Mouse (Mus musculus): ENCODE measurements around the gene Usp4.

GRCm38 (mm10) chr9:108381382-108381781, 33.7 kb downstream of the Usp4 start:
- TF ChIP-seq CTCF (IDR thresholded peaks at IDR 0.05; ENCODE audit: borderline replicate concordance, insufficient read depth, low read length) (no peak), POLR2A (IDR thresholded peaks at IDR 0.05; ENCODE audit: low read depth, low read length) (no peak)
